Mouse (Mus musculus) telencephalon, adult 2 months (tissue): ENCODE measurements at regions not wholly inside any gene's neighbourhood (a gene's known extent, or its start where the extent isn't known, plus 50 kb on each side); places are given as distances from the start of the nearest gene placed in this dataset.
A peak's percentile ranks its signal among the peaks of the same experiment; 100 is the strongest.

Experiments used
- DNase-seq: peaks from one replicate; pipeline ENCODE4 v3.0.0-alpha.2; 2011; ENCODE audit warnings: low read depth, low spot score

DNA sequence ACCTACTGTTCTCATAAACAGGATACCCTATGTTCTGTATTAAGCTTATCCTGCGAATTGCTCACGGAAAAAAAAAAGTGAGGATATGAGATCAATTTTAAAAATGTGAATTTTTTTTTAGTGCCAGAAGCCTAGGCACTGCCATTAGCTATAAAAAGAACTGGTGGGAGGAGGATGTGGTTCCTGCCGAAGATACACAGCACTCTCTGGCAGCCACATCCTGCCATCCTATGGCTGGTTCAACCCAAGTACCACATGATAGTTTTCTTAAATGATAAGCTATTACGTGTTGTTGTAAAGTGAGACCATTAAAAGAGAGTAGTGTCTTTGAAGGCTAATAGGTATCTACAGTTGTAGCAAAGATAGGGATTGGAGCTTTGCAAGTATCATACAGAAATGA lies 58.2 kb upstream of the Ppp3ca start:
- DNase-seq, result peak; percentile 58

DNA sequence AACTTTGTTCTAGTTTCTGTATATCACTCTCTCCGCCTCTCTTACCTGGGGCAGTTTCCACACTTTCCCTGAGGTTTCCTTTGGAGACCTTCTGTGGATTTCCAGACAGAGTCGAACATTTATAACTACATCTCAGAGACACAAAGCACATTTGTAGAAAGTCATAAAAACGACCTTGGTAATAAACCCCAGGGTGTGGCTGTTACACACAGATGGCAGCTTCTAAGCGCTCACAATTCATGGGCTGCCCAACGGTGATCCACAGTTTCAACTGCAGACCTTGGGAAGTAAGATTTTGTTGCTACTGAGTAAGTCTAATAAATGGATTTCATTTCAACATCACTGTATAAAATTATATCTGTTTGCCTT lies 59.4 kb upstream of the Ppp3ca start:
- no peak for DNase-seq

- DNase-seq, result peak; percentile 41
Observed at GRCm38 (mm10) chr3:136609855-136610555, 59.9 kb upstream of the Ppp3ca start.

DNA sequence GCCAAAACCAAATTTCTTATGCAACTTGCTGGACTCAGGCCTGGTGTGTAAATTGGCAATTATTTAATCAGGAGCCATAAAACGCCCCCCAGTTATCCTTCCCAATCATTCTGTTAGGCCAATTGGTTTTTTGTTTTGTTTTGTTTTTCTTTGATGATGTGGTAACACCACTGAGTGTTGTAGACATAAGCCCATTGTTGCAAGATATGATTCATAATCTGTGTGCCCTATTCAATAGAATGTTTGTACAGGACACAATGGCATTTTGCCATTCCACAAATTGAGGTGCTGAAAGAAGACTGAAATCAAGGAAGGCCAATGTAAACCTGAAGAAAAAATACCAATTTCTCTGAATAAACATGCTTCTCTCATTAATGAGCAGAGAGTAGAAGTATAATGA lies 68.2 kb upstream of the Ppp3ca start:
- no peak for DNase-seq

- DNase-seq, result no peak
Observed at GRCm38 (mm10) chr3:136583937-136584336, 86.0 kb upstream of the Ppp3ca start.

DNA sequence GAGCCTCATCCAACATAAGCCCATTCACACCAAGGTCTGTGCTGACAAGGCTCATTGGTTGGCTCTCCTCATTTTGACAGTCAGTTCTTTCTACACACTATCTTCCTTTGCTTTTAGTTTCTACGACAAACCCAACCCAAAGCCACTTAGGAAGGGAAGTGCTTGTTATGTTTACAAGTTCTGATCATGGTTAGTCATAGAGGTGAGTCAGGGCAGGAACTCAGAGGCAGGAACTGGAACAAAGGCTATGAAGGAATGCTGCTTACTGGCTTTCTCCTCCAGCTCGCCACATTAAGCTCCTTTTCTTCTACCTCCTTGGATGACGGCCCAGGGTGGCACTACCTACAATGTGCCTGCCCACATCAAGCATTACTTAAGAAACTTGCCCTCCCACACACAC lies 91.9 kb upstream of the Ppp3ca start:
- peak; percentile 13 for DNase-seq

GRCm38 (mm10) chr3:136570517-136570916 lies 99.4 kb upstream of the Ppp3ca start:
- DNase-seq, result no peak

DNA sequence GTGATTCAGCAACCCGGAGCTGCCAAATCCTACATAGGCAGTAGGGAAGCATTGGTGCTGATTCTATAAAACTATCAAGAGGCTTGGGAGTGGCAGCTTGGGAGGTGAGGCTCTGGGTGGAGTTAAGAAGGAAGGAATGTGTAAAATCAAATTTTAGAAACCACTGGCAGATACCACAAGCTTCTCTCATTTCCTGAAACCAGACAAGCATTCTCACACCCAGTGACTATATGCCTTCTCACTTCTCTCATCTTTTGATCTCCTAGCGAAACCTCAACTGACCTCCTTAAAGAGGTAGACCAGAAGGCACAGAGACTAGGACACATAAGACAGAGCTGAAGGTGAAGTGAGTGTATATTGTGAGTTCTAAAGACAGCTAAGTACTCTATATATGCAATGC lies 113.4 kb upstream of the Ppp3ca start:
- DNase-seq, result no peak

- no peak for DNase-seq
Observed at GRCm38 (mm10) chr3:136549471-136549870, 120.5 kb upstream of the Ppp3ca start.

DNA sequence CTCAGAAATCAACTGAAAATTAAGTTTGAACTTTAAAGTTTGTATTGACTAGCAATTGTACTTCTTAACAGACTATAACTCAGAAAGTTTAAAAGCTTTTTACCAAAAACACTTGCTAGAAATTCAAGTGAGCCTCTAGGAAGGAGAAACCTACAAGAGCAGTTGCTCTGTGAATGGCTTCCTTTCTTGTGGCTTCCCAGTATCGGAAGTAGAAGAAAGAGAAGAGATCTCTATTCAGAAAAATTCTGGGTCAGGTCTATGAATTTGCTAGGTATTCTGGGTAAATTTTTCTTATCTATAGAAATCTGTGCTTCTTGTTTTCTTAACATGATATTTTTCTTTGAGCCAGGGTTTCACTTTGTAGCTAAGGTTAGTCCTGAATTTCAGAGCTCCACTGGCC lies 138.3 kb upstream of the Ppp3ca start:
- DNase-seq, result no peak

- DNase-seq, result no peak
Observed at GRCm38 (mm10) chr3:136508575-136508974, 161.3 kb upstream of the Ppp3ca start.

DNA sequence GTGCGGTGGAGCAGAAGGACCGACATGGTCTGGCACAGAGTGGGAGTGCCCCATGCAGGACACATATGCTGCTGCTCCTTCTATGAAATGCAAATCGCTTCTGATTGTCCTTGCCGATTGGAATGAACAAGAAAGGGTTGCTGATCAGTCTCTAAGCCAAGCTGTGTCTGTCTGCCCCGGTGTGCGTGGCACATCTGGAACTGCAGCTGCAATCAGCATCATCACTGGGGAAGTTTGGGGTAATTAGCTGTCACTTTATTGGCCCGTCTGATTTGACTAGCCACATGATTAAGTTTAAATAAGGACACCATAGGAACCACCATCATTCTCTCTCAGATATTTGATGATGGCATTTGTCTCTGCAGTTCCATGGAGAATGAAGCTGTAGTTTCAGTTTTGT lies 162.9 kb upstream of the Ppp3ca start:
- no peak for DNase-seq

- no peak for DNase-seq
Observed at GRCm38 (mm10) chr3:136494831-136495230, 169.0 kb upstream of the Bank1 start.

- DNase-seq, result no peak
Observed at GRCm38 (mm10) chr3:136491683-136492082, 165.8 kb upstream of the Bank1 start.

GRCm38 (mm10) chr3:136471693-136472092 lies 145.8 kb upstream of the Bank1 start:
- DNase-seq, result no peak

- DNase-seq, result no peak
Observed at GRCm38 (mm10) chr3:136462747-136463146, 136.9 kb upstream of the Bank1 start.

- no peak for DNase-seq
Observed at GRCm38 (mm10) chr3:136456471-136457117, 130.7 kb upstream of the Bank1 start.

DNA sequence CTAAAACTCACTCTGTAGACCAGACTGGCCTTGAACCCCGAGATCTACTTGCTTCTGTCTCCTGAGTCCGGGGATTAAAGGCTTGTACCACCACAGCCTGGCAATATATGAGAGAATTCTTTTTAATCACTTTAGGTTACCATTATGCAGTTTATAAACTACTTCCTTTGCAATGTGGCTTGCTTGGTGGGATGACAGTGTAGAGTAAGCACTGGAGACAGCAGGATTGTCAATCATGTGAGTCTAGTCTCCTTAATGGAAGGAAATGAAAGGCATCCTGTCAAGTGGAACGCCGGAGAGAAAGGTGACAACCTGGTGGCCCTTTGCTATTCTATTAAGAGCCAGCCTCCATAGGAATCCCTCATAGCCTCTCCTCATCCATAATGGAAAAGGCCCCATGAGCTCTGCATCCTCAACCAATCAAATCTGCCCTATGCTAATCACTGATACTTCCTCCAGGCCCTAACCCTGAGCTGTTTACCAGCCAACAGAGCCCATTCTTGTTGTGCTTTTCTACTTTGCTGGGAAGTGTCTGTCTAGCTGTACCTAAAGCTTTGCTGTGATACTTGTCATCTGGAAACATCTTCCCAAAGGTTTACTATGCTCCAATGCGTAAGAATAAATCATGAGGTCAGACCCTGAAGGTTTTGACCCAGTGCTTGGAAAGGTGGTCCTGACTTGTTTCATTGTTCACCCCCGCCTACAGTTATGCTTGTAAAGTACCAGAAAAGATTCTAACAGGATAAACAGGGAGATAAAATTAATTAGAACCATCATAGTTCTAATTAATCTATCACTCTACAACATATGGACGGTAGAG lies 130.0 kb upstream of the Bank1 start:
- DNase-seq, result no peak

DNA sequence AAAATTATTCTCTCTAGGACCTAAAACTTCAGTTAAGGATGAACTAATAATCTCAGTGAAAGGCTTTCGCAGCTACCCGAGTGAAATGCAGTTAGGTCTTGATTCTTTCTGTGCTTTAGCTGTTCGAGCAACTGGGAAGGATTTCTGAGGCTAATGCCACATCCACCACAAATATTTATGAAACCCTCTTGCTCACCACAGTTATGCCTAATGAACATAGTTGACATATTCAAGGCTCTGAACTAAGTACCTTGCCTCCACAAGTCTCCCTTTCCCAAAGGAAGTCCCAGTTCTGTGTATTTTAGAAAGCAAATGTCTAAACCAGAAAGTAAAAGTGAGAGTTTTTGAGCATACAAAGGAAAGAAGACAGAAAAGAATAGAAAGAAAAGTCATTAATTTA lies 129.1 kb upstream of the Bank1 start:
- DNase-seq, result no peak

- no peak for DNase-seq
Observed at GRCm38 (mm10) chr3:136450986-136451774, 125.3 kb upstream of the Bank1 start.

- peak; percentile 70 for DNase-seq
Observed at GRCm38 (mm10) chr3:136450361-136450895, 124.6 kb upstream of the Bank1 start.

- no peak for DNase-seq
Observed at GRCm38 (mm10) chr3:136449364-136449763, 123.5 kb upstream of the Bank1 start.
